Mouse (Mus musculus) kidney, embryonic 15.5 days (tissue): ENCODE results near the gene Lexm. TPM values are rescaled to one million over a fixed set of nuclear protein-coding genes. Genes with fewer than 3 reads are reported as not detected.

Experiments used
- ATAC-seq: fragments of 200-750 bp; cut with Nextera tagmentation; replicated peaks from 2 replicates; pipeline ENCODE4 v1.8.0; 2017; ENCODE audit warnings: moderate TSS enrichment; ENCODE audit not compliant: low FRiP score
- H3K27ac ChIP-seq: fragments of 300-500 bp; sonication (generic); 2 replicates; pipeline ENCODE4 v1.5.1; 2015; ENCODE audit warnings: mild to moderate bottlenecking, inconsistent platforms
- H3K27me3 ChIP-seq: fragments of 300-500 bp; sonication (generic); 2 replicates; pipeline ENCODE4 v1.6.1; 2015; ENCODE audit warnings: inconsistent platforms
- H3K36me3 ChIP-seq: fragments of 300-500 bp; sonication (generic); 2 replicates; pipeline ENCODE4 v1.6.1; 2015; ENCODE audit warnings: inconsistent platforms
- H3K4me1 ChIP-seq: fragments of 300-500 bp; sonication (generic); 2 replicates; pipeline ENCODE4 v1.6.1; 2015; ENCODE audit warnings: inconsistent platforms
- H3K4me2 ChIP-seq: fragments of 300-500 bp; sonication (generic); 2 replicates; pipeline ENCODE4 v1.6.1; 2015; ENCODE audit warnings: moderate library complexity, mild to moderate bottlenecking, inconsistent platforms
- H3K4me3 ChIP-seq: fragments of 300-500 bp; sonication (generic); replicated peaks from 2 replicates; pipeline ENCODE4 v1.5.1; 2015; ENCODE audit warnings: mild to moderate bottlenecking, inconsistent platforms
- H3K9ac ChIP-seq: fragments of 300-500 bp; sonication (generic); 2 replicates; pipeline ENCODE4 v1.6.1; 2015; ENCODE audit warnings: mild to moderate bottlenecking, inconsistent platforms
- H3K9me3 ChIP-seq: fragments of 300-500 bp; sonication (generic); replicated peaks from 2 replicates; pipeline ENCODE4 v1.6.1; 2016; ENCODE audit warnings: inconsistent platforms
- WGBS: fragments of 180-500 bp; shearing (Covaris S2); methylation state at CpG from one replicate; pipeline ENCODE4 v1.1.7; 2015; ENCODE audit warnings: mixed read lengths; 5-methylcytosine and 5-hydroxymethylcytosine counted together
- polyA plus RNA-seq: library from polyadenylated mRNA; unstranded; fragments of >200 nt; fragmentation: Nextera tagmentation; extraction: Ambion mirVana; gene quantifications from 2 replicates; pipeline ENCODE4 v1.2.1, GENCODE M21; 2015

Gene Lexm
- polyA plus RNA-seq, 1 experiment from 2014 or later = not detected

GRCm38 (mm10) chr4:106644218-106644610 is 27.2 kb upstream of the Lexm start:
- peaks cover 52% of the 10 kb centered on the region for H3K4me1 ChIP-seq
- H3K4me3 ChIP-seq = no peak overlapping the region
- 0 out of 2 replicates have a peak overlapping the region, but pooled peaks have one; percentile 18 for H3K4me2 ChIP-seq
- H3K9ac ChIP-seq = no peak overlapping the region
- H3K36me3 ChIP-seq = no peaks in the 10 kb centered on the region
- WGBS = 31% methylated on average over 6 of the region's 6 CpGs
- H3K9me3 ChIP-seq = no peaks in the 10 kb centered on the region
- H3K27ac ChIP-seq = peak overlapping the region; percentile 90
- no peak for ATAC-seq
- 0 out of 2 replicates have a peak, but pooled peaks cover 5% of the 10 kb centered on the region for H3K27me3 ChIP-seq

DNA sequence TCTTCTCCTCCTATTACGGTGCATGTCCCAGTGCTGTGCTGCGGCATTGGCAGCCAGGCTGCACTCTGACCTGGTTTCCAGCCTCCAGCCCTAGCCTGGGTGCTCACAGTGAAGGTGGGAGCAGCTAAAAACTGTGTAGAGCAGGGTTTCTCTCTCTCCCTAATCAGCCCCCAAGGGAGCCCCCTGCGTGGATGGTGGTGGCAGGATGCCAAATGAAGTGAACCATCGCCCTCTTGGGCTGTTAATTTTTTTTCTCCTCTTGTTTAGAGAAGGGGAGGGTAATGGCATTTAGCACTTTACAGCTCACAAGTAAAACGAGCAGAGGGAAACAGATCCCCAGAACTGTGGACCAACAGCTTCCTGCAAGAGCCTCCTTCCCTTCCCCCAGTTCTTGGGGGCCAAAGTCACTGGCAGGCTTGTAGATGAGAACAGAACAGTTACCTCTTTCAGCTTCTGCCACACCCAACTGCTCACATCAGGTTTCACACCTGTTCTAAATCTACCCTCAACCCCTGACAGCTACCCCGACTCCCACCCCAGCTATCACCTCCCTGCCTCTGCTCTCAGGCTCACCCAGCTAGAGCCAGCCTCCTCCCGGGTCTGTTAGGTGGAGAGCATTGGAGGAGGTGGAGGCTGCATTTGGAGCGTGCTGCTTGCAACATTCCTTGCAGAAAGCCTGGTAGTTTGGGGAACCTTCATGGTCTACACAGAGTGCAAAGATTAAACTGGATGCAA is 26.6 kb upstream of the Lexm start:
- peak overlapping the region; percentile 18 for H3K4me2 ChIP-seq
- H3K9ac ChIP-seq = peak overlapping the region; percentile 8; the same call in 1 of the 2 replicates
- peak overlapping the region; percentile 90 for H3K27ac ChIP-seq
- no peaks in the 10 kb centered on the region for H3K9me3 ChIP-seq
- H3K36me3 ChIP-seq = no peaks in the 10 kb centered on the region
- H3K4me3 ChIP-seq = no peak overlapping the region
- H3K4me1 ChIP-seq = peaks cover 52% of the 10 kb centered on the region
- H3K27me3 ChIP-seq = no peaks in the 10 kb centered on the region
- ATAC-seq = peak; percentile 82
- 3% methylated on average over 8 of the region's 8 CpGs for WGBS

GRCm38 (mm10) chr4:106634086-106634479 is 17.0 kb upstream of the Lexm start:
- Histone ChIP-seq H3K27ac (peak overlapping the region; percentile 96), H3K4me1 (peaks cover 61% of the 10 kb centered on the region), H3K9ac (no peak overlapping the region), H3K9me3 (no peaks in the 10 kb centered on the region), H3K4me2 (peak overlapping the region; percentile 12; the same call in 1 of the 2 replicates), H3K4me3 (no peak overlapping the region), H3K36me3 (no peaks in the 10 kb centered on the region), H3K27me3 (no peaks in the 10 kb centered on the region)
- ATAC-seq = no peak
- 40% methylated on average over 9 of the region's 9 CpGs for WGBS

- peak; percentile 75 for ATAC-seq
- 12% methylated on average over 8 of the region's 8 CpGs for WGBS
- peak overlapping the region; percentile 12; the same call in 1 of the 2 replicates for H3K4me2 ChIP-seq
Observed at GRCm38 (mm10) chr4:106633281-106634085, 16.4 kb upstream of the Lexm start.

GRCm38 (mm10) chr4:106632313-106632712 is 15.3 kb upstream of the Lexm start:
- no peak overlapping the region for H3K4me3 ChIP-seq
- no peak overlapping the region for H3K9ac ChIP-seq
- no peak for ATAC-seq
- no peaks in the 10 kb centered on the region for H3K36me3 ChIP-seq
- H3K9me3 ChIP-seq = no peaks in the 10 kb centered on the region
- H3K27me3 ChIP-seq = no peaks in the 10 kb centered on the region
- peaks cover 71% of the 10 kb centered on the region for H3K4me1 ChIP-seq
- 20% methylated on average over 2 of the region's 3 CpGs for WGBS
- peak overlapping the region; percentile 96 for H3K27ac ChIP-seq
- H3K4me2 ChIP-seq = no peak overlapping the region

More at GRCm38 (mm10) chr4:106633281-106634085, 16.4 kb upstream of the Lexm start:
- H3K9ac ChIP-seq = no peak overlapping the region
- H3K27me3 ChIP-seq = no peaks in the 10 kb centered on the region
- H3K36me3 ChIP-seq = no peaks in the 10 kb centered on the region
- H3K4me1 ChIP-seq = peaks cover 67% of the 10 kb centered on the region
- H3K27ac ChIP-seq = peak overlapping the region; percentile 96
- H3K4me3 ChIP-seq = no peak overlapping the region
- no peaks in the 10 kb centered on the region for H3K9me3 ChIP-seq

DNA sequence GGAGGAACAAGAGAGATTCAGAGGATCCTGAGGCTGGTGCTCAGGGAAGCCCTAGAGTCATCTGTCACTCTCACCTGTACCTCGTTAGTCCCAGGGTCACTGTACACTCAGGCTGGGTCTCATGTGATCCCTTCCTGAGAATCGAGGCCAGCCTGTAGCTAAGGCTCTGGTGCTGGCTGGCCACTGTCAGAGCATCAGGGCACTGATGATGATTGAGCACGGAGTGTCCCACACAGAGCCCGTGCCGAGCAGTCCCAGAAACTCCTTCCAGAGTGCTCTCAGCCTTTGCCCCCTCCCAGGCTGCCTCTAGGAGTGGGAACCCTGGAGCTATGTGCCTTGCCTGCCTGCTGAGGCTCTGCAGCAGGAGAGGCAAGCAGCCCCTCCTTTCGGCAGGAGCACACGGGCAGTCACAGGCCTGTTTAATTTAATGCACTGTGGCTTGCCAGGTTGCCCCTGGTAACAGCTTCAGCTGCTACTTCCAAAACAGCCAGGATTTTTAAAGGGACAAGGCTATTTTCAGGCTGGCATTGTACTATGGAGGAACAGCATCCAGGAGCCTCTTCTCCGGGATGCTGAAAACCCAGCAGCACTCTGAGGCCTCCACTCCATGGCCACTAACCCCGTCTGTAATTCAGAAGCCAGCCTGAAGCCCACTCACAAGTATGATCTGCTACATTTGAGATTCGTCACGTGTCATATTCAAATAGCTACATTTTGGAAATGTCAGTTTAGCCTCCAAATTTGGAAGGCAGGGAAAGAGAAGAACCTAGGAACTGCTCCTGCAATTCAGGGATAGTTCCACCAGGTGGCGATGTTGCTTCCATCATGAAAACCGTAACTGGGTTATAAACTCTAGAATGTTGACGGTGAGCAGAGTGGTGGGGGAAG is 13.5 kb upstream of the Lexm start:
- Histone ChIP-seq H3K27ac (peak overlapping the region; percentile 28; the same call in 1 of the 2 replicates), H3K4me2 (no peak overlapping the region), H3K9ac (no peak overlapping the region), H3K4me3 (no peak overlapping the region), H3K27me3 (peaks cover 7% of the 10 kb centered on the region; the same call in 1 of the 2 replicates), H3K9me3 (no peaks in the 10 kb centered on the region), H3K36me3 (no peaks in the 10 kb centered on the region), H3K4me1 (peaks cover 67% of the 10 kb centered on the region)
- WGBS = 24% methylated on average over 14 of the region's 14 CpGs
- 0 out of 2 replicates have a peak, but pooled peaks have one; percentile 1 for ATAC-seq

- 60% methylated on average over 5 of the region's 5 CpGs for WGBS
- Histone ChIP-seq H3K4me1 (peaks cover 57% of the 10 kb centered on the region), H3K9ac (no peak overlapping the region), H3K27me3 (peaks cover 18% of the 10 kb centered on the region), H3K4me3 (no peak overlapping the region), H3K27ac (peak overlapping the region; percentile 63), H3K9me3 (no peaks in the 10 kb centered on the region), H3K4me2 (no peak overlapping the region), H3K36me3 (no peaks in the 10 kb centered on the region)
- no peak for ATAC-seq
Observed at GRCm38 (mm10) chr4:106629374-106629773, 12.3 kb upstream of the Lexm start.

GRCm38 (mm10) chr4:106628650-106629360 is 11.8 kb upstream of the Lexm start:
- H3K4me2 ChIP-seq = no peak overlapping the region
- H3K9me3 ChIP-seq = no peaks in the 10 kb centered on the region
- H3K4me1 ChIP-seq = peaks cover 51% of the 10 kb centered on the region
- WGBS = 36% methylated on average over 9 of the region's 9 CpGs
- H3K36me3 ChIP-seq = no peaks in the 10 kb centered on the region
- peaks cover 24% of the 10 kb centered on the region for H3K27me3 ChIP-seq
- H3K9ac ChIP-seq = no peak overlapping the region
- H3K27ac ChIP-seq = peak overlapping the region; percentile 63
- H3K4me3 ChIP-seq = no peak overlapping the region
- ATAC-seq = no peak

DNA sequence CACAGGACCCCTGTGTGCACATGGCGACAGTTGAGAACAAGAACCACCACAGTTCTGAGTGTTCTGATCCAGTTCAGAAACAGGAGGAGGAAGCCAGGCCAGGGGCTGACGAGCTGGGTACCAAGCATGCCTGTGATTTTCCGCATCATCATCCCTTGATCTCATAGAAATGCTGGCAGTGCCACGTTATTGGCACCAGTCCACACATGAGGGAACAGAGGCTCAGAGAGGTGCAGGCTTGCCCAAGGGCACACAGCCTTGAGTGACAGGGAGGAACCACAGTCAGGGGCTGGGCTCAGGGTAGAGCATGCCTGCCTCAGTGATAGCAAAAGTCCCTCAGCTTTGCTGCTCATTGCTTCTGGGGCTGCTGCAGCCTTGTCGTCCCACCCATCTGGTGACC is 10.8 kb upstream of the Lexm start:
- 87% methylated on average over 5 of the region's 5 CpGs for WGBS
- Histone ChIP-seq H3K9me3 (no peaks in the 10 kb centered on the region), H3K4me2 (no peak overlapping the region)

DNA sequence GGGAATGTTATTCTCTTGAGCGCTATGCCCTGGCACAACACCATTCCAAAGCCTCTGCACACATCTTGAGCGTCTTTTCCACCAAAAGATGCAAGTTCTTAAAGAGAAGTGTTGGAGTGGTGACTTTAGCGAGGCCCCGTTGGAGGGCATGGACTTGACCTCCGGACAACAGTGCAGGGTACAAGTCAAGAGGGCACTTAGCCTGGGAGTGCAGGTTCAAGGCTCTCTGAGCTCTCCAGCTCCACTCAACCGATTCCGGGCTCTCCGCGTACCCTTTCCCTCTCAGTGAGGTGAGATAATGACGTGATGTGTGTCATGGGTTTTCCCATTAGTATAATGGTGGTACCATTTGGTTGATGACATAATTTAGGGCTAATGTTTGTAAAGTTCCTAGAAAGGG is 7.2 kb upstream of the Lexm start:
- H3K4me1 ChIP-seq = peaks cover 23% of the 10 kb centered on the region
- H3K9me3 ChIP-seq = no peaks in the 10 kb centered on the region
- 90% methylated on average over 10 of the region's 10 CpGs for WGBS
- ATAC-seq = no peak
- H3K9ac ChIP-seq = no peak overlapping the region
- no peak overlapping the region for H3K4me2 ChIP-seq
- peaks cover 62% of the 10 kb centered on the region for H3K27me3 ChIP-seq
- H3K36me3 ChIP-seq = no peaks in the 10 kb centered on the region
- no peak overlapping the region for H3K4me3 ChIP-seq
- H3K27ac ChIP-seq = no peak overlapping the region

More for the DNA sequence above, 10.8 kb upstream of the Lexm start:
- Histone ChIP-seq H3K4me1 (peaks cover 42% of the 10 kb centered on the region), H3K27me3 (peaks cover 34% of the 10 kb centered on the region), H3K9ac (no peak overlapping the region), H3K27ac (no peak overlapping the region), H3K36me3 (no peaks in the 10 kb centered on the region), H3K4me3 (no peak overlapping the region)
- no peak for ATAC-seq

DNA sequence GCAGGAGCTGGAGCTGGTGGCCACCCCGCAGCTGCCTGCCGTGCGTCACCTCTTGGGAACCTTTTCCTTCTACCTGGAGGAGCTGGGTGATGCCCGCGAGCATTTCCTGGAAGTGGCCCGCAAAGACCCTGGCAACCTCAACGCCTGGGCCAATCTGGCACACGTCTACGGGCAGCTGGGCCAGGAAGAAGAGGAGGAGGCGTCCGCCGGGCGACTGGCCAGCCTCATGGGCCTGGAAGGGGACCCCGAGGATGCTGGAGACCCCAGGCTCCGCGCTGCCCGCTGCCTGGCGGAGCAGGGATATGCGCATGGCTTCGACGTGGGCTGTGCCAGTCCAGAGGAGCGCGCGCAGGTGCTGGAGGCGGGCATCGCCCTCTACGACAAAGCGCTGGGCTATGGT is 5.7 kb upstream of the Lexm start:
- WGBS = 32% methylated on average over 28 of the region's 28 CpGs
- peak overlapping the region; percentile 13 for H3K4me3 ChIP-seq

More for the DNA sequence above, 5.7 kb upstream of the Lexm start:
- H3K4me2 ChIP-seq = peak overlapping the region; percentile 46
- H3K9ac ChIP-seq = no peak overlapping the region
- H3K27ac ChIP-seq = no peak overlapping the region
- H3K9me3 ChIP-seq = no peaks in the 10 kb centered on the region
- H3K4me1 ChIP-seq = peaks cover 11% of the 10 kb centered on the region
- no peaks in the 10 kb centered on the region for H3K36me3 ChIP-seq
- peaks cover 62% of the 10 kb centered on the region for H3K27me3 ChIP-seq
- no peak for ATAC-seq
